Mouse (Mus musculus): ENCODE data around the gene Ncs1. TPM values are rescaled to one million over a fixed set of nuclear protein-coding genes. Genes with fewer than 3 reads are reported as not detected.

Gene Ncs1
- polyA plus RNA-seq (2012; rRNA removed) = 29.1 and 30.2 TPM in 2 replicates

GRCm38 (mm10) chr2:31245491-31246141 is at the start of gene Ncs1:
Ncs1 (plus strand) TSS chr2:31245823.

GRCm38 (mm10) chr2:31314007-31314465 is 68.4 kb downstream of the Ncs1 start, which contains the start of gene Hmcn2:
Hmcn2 (plus strand) TSS chr2:31314415.

Other genes starting within 250 kb of the Ncs1 start
- gene Fnbp1, start 103.8 kb upstream of the Ncs1 start, polyA plus RNA-seq (2012; rRNA removed) = 28.0 and 28.3 TPM in 2 replicates
- gene Gpr107, start 93.5 kb upstream of the Ncs1 start, polyA plus RNA-seq (2012; rRNA removed) = 20.6 and 26.9 TPM in 2 replicates
- 0.07 and 0.16 TPM in 2 replicates for gene Hmcn2, start 68.6 kb downstream of the Ncs1 start, polyA plus RNA-seq (2012; rRNA removed)
- gene Ass1, start 224.4 kb downstream of the Ncs1 start, polyA plus RNA-seq (2012; rRNA removed) = 9.3 and 12.7 TPM in 2 replicates